Mouse (Mus musculus): ENCODE data around the gene Sacs.

Sacs gene

GRCm38 (mm10) chr14:61161367-61162334 lies 23.4 kb downstream of the Sacs start:
- no peak for DNase-seq (ENCODE audit: low spot score)

GRCm38 (mm10) chr14:61164461-61164860 lies 26.2 kb downstream of the Sacs start:
- no peak for DNase-seq (ENCODE audit: low spot score)

- DNase-seq (ENCODE audit: low spot score), result no peak
Observed at GRCm38 (mm10) chr14:61165929-61166328, 27.7 kb downstream of the Sacs start.

GRCm38 (mm10) chr14:61171261-61171970 lies 33.2 kb downstream of the Sacs start:
- no peak for DNase-seq (ENCODE audit: low spot score)

- DNase-seq (ENCODE audit: low spot score), result peak; percentile 95
Observed at GRCm38 (mm10) chr14:61172548-61173158, 34.4 kb downstream of the Sacs start.

GRCm38 (mm10) chr14:61173229-61173628 lies 35.0 kb downstream of the Sacs start:
- DNase-seq (ENCODE audit: low spot score), result no peak

GRCm38 (mm10) chr14:61191904-61192303 lies 53.6 kb downstream of the Sacs start:
- no peak for DNase-seq (ENCODE audit: low spot score)

- DNase-seq (ENCODE audit: low spot score), result no peak
Observed at GRCm38 (mm10) chr14:61192326-61192725, 54.1 kb downstream of the Sacs start.

- no peak for DNase-seq (ENCODE audit: low spot score)
Observed at GRCm38 (mm10) chr14:61194416-61194815, 56.2 kb downstream of the Sacs start.

GRCm38 (mm10) chr14:61210111-61210510 lies 71.9 kb downstream of the Sacs start:
- no peak for DNase-seq (ENCODE audit: low spot score)

- DNase-seq (ENCODE audit: low spot score), result no peak
Observed at GRCm38 (mm10) chr14:61211754-61212153, 73.5 kb downstream of the Sacs start.

- DNase-seq (ENCODE audit: low spot score), result no peak
Observed at GRCm38 (mm10) chr14:61221166-61221565, 82.9 kb downstream of the Sacs start.

- DNase-seq (ENCODE audit: low spot score), result no peak
Observed at GRCm38 (mm10) chr14:61222506-61222905, 84.2 kb downstream of the Sacs start.

- DNase-seq (ENCODE audit: low spot score), result no peak
Observed at GRCm38 (mm10) chr14:61223740-61224139, 85.5 kb downstream of the Sacs start.

- DNase-seq (ENCODE audit: low spot score), result no peak
Observed at GRCm38 (mm10) chr14:61224387-61225077, 86.3 kb downstream of the Sacs start.

- DNase-seq (ENCODE audit: low spot score), result no peak
Observed at GRCm38 (mm10) chr14:61226151-61226550, 87.9 kb downstream of the Sacs start.

- no peak for DNase-seq (ENCODE audit: low spot score)
Observed at GRCm38 (mm10) chr14:61229763-61230162, 91.5 kb downstream of the Sacs start.

GRCm38 (mm10) chr14:61230179-61230578 lies 91.9 kb downstream of the Sacs start:
- DNase-seq (ENCODE audit: low spot score), result no peak

GRCm38 (mm10) chr14:61232016-61232568 lies 93.8 kb downstream of the Sacs start:
- no peak for DNase-seq (ENCODE audit: low spot score)

GRCm38 (mm10) chr14:61235846-61236474 lies 97.7 kb downstream of the Sacs start:
- DNase-seq (ENCODE audit: low spot score), result no peak

- no peak for DNase-seq (ENCODE audit: low spot score)
Observed at GRCm38 (mm10) chr14:61237101-61237654, 98.9 kb downstream of the Sacs start.
